Mouse (Mus musculus): ENCODE data around the gene Wdr19.
"Not testable (repeated sequence)": the region's sequence is repeated elsewhere in the genome, so short reads cannot be mapped to it uniquely, and the experiment has no call there.

Wdr19 gene

DNA sequence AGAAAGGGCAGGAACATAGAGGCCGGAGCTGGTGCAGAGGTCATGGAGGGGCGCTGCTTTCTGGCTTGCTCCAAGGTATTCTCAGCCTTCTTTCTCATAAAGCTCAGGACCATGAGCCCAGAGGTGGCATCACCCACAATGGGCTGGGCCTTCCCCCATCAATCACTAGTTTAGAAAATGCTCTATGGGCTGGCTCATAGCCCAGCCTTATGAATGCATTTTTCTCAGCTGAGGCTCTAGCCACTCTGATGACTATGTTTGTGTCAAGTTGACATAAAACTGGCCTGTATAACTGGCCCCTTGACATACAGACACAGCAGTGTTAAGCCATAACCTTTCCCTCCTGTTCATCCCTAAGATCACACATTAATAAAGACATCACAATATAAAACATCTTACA, 5.2 kb downstream of the Wdr19 start:
- DNase-seq = no peak

DNA sequence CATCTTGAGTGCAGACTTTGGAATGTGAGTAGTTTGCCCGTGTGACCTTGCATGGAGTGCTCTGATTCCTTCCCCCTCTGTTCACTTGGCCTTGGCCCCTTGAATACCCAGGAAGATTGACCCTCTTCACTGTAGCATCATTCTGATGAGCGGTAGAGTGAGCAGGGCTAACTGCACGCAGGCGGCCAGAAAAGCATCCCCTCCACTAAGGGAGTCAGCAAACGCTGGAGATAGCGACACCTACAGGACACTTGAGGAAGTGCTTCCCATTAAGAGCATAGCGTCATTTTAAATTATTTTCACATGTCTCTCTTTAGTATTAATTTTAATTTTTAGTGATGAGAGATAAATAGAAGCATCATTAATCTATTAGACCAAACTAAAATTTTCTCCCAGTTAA, 13.8 kb downstream of the Wdr19 start:
- peak; percentile 50 for DNase-seq

DNA sequence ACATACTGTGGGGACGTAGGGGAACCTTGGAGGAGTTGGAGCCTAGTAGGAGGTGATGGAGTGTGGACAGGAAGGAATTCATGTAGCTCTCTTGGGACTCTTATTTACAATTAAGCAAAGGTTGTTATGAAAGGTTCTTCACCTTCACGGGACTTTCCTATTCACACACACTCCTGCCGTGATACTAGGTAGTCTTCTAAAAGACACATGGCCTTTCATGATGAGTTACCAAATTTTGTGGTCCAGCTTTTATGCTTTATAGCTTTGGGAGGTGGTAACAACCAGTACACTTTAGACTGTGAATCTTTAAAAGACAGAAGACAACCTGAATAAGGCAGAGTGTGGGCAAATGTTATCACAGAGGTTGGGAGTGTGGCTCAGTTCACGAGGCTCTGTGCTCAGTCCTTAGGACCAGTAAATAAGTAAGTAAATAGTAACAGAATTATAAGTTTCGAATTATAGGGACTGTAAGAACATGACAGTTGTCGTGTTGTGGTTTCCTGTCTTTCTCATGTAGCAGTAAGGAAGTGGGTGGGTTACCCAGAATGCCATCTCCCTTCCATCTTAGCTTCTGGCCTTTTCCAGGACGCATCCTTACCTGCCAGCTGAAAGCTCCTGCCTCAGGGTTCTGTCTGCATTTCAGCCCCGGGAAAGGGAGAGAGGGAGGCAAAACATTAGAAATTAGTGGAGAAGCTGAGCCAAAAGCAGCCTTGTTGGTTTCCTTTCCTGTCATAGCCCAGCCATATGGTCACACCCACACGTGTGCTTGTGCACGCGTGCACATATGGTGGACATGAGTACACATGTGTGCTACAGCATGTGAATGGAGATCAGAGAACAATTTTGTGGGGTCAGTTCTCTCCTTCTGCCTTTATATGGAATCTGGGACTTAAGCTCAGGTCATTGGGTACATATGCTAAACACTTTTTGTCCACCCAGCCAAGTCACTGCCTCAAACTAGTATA, 18.1 kb downstream of the Wdr19 start:
- no peak for DNase-seq

DNA sequence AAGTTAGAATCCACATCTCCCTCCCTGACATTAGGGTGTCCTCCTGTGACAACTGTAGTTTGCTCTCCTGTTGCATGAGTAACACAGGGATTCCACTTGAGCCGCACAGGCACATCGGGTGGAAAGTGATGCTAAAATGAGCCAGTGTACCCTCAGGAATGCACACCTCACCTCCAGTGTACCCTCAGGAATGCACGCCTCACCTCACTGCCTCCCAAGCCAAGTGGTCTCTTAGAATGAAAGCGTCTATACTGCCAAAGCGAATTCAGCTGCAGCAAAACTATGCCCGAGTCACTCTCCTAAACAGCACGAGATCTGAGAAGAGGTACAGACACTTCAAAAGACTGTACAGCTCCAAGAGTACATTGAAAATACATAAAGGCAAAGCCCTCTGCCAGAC, 21.5 kb downstream of the Wdr19 start:
- DNase-seq = no peak

DNA sequence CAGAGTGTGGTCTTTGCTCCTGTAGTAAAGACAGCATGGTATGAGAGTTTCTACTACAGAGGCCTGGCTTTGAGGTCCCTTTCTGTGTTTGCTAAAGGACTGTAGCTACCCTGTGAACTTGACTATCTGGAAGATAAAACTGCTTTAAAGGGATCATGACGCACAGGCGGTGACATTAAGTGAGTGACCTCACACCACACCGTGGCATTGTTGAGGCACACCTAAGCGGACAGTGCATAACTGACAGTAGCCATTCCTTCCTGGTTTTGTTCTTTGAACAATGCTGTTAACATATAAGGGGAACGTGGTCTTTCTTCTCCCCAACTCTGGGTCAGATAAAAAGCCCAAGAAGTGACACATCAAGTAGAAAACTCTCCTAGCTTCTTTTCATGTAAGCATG, 24.6 kb downstream of the Wdr19 start:
- DNase-seq = no peak

DNA sequence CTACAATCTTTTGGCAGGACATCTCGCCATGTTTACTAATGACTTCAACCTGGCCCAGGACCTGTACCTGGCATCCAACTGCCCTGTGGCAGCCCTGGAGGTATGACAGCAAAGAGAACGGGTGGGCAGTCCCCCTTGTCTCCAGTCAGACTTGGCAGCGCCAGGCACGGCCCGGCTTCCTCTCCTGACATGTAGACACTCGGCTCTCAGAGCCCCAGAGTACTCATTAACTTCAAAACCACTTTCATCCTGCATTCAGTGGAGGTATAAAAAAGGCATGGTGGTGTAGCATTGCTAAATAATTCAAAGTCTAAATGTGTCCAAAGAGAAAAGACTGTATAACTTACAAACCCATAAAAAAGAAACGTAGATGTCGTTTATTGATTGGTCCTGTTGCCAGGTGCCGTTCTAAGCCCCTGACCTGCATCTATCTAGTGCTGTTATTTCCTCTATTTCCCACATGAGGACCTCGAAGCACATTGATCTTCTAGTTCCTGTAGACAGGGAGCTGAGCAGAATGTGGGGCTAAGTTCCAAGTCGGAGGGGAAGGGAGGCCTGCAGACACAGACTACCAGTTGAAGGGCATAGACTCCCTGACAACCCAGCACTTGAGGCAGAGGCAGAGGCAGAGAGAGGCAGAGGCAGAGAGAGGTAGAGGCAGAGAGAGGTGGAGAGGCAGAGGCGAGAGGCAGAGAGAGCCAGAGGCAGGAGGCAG, 31.9 kb downstream of the Wdr19 start:
- no peak for DNase-seq

DNA sequence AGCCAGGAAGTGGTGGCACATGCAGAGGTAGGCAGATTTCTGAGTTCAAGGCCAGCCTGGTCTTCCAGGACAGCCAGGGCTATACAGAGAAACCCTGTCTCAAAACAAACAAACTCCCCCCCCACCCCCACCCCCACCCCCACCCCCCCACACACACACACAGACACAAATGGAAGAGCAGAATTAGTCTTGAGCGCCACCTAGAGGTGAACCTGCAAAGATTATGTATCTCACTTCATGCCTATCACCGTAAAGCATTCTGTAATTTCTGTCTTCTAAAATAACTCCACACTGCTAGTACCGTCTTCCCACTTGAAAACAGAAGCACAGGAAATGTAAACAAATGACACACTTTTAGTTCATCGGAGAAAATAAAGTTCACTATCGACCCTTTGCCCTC, 43.2 kb downstream of the Wdr19 start:
- DNase-seq = no peak

DNA sequence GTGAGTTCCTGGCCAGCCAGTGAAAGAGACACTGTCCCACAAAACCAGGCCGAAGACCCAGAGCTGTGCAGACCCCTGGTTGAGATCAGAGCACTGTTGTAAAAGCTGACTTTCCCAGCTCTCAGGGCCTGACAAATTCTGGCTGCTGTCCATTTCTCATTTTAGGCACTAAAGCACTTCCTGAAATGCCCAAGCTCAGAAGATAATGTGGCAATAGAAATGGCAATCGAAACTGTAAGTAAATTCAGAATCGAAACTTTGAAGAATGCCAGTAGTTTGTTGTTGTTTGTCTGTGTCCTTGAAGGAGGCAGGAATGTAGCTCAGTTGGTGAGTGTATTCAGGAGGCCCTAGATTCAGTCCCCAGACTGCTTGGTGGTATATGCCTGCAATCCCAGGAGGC, 47.8 kb downstream of the Wdr19 start:
- DNase-seq = no peak

DNA sequence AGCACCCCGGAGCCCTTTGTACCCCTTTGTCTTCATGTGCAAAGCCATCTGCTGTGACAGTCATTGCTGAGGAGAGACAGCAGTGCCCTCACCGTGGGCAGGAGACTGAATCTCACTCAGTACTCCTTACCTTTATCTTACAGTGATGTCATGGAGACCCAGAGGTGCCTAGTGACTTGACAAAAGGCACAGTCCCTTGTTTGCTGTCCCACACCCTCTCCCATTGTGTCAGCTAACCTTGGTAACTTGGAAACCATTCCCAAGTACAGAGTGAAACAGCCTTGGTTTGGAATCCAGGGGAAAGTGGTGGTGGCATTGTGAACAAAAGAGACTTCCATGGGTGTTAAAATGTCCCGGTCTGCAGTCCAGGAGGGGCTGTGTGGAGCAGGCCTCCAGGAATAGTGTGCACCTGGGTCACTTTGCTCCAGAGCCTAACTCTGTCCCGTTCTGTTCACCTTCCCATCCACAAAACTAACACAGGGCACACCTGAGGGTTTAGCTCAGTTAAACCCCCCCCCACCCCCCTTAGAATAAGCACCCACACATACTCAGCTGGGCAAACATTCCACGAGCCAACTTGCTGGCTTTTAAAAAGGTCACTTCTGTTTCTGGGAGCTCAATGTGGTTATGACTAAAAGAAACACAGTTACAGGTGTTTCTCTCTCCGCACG, 50.8 kb downstream of the Wdr19 start:
- DNase-seq = no peak

DNA sequence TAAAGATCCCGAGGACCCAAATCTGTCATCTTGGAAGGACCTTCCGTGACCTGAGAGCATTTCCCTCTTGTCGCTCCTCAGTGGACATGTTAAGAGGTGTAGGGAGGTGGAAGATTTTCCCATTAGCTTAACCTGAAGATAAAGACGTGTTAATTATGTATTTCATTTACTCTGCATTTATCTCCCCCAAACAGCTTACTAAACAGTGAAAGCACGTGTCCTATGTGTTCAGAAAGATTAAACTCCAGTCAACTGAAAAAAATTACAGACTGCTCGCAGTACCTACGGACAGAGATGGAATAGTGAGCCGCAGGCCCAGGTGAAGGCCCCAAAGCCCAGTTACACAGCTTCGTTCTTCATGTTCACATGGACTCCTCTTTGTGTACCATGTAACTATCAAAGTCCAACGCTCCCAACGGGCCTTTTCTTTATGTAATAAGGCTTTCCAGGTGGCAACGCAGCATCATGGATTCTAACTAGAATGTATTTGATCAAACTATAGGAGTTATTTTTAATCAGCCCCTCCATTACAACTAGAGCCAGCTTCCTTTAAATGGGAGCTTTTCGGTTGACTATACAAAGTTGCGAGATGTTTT, 58.5 kb downstream of the Wdr19 start:
- DNase-seq = no peak

DNA sequence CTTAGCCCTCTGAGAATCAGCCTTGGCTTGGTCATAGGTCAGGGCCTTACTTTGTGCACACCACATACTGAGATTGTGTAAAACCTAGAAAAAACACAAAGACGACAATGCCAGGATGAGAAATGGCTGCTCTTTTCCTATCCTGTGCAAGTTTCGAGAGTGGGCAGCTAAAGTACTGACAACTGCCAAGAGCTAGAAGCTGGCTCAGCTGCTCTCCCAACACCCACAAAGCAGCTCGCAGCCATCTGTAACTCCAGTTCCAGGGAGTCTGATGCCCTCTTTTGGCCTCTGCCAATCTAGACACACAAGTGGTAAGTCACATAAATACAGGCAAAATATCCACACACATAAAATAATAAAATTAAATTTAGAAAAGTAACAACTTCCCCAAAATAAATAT, 74.5 kb downstream of the Wdr19 start:
- no peak for DNase-seq

DNA sequence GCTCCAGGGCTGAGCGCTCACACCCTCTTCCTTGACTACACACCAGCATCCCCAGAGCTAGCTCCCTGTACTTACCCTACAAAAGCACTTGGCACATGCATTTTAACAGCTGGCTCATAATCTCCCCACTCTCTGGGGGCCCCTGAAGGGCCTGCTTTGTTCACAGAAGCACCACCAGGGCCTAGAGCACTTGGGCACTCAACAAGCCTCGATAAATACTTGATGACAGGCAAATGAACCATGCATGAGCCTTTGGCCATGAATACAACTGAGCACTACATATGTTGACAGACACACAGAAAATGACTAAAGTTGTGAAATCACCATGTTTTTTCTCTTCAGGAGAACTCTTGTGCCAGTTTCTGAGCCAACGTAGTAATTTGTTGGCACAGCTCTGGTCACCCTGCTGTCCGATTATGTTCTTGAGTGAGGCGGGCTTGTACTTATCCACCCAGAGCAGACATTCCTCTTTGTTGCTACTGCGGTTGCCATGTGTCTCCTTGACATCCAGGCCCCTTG, 79.7 kb downstream of the Wdr19 start:
- no peak for DNase-seq

DNA sequence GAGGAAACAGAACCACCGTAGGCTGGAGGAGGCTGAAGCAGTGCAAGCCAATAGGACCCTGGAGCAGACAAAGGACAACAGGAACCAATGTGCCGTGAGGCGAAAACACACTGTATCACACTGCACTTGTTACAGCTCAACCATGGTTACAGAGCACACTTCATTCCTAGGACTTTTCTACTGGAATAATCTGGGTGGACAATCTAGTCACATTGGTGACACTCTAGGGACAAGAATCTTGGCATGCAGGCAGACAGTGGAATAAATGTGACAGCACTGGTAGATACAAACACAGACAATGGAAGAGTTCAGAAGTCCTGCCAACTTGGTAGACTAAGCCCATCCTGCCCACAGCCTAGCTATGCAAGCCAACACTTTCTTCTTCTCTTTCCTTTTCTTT, 81.7 kb downstream of the Wdr19 start:
- DNase-seq = no peak

DNA sequence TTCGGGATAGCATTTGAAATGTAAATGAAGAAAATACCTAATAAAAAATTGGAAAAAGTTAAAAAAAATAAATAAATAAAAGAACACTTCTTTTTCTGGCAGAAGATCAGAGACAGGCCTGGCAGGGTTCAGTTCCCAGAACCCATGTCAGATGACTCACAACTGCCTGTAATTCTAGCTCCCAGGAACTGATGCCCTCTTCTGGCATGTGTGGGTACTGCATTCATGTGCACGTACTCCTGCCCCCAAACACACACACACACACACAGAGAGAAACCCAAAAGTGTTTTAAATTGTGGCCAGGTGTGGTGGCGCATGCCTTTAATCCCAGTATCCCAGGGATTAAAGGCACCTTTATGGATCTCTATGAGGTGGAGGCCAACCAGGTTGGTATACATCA, 84.7 kb downstream of the Wdr19 start:
- no peak for DNase-seq

DNA sequence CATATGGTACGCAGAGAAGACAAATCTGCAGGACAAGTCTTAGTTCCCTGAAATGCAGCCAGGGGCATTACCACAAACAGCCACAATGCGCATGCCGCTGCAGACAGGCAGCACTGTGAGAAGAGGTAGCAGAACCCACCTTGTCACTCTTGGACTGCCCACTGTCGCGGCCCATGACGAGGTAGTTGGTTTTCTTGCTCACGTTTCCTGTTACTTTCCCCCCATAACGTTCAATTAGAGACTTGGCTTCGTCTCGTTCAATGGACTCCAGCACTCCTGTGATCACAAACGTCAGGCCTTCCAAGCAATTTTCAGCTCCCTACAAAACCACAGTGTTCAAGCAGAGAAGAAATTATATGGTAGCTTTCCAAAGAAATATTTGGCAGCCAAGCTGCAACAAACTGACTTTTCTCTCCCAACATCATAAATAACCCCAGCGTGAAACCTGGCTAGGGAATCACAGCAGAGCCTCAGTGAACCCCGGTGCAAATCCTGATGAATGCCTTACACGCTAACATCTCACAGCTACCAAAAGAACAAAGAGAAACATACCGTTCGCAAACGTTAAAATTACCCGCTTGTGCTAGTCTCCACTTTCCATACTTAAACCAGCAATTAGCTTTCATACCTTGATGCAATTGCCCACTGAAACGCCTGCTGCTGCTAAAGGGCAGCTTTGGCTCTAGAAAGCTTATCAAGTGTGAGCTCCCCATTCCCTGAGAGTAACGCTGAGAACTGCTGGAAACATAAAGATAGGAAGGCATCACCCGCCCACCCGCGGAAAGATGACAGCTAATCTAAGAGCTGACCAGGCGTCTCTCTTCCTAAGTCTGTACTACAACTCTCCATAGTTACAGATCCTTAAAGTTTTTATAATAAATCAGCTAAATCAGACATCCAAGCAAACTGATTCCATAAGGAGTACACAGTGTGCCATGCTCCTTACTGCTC, 88.5 kb downstream of the Wdr19 start:
- DNase-seq = no peak

DNA sequence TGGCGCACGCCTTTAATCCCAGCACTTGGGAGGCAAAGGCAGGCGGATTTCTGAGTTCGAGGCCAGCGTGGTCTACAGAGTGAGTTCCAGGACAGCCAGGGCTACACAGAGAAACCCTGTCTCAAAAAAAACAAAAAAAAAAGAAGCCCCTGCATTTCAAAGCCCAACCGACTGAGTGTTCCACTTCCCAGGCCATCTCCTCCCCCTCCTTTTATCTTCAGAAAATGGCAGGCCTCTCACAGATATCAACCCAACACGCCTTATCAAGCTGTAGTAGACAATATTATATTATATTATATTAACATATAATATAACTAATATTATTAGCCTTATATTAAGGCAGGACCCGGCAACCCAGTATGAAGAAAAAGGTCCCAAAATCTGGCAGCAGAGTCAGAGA, 89.5 kb downstream of the Wdr19 start:
- not testable (repeated sequence) for DNase-seq

DNA sequence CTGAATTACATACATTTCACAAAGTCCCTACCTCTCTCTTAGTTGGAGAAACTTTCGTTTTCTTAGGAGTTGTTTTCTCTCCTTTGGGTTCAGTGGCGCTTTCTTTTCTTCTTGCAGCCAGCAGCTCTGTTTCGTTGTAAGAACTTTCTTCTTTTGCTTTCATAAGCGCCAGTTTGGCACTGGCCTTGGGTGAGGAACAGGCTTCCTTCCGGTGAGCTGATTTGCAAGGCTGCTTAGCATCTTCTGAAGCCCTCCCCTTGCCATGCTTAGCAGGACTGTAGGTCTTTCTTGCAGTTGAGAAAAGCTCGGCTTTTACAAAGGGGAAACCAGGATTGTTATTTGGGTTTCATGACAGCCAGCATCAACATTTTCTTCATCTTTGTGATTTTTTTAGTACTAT, 94.1 kb downstream of the Wdr19 start:
- DNase-seq = no peak

DNA sequence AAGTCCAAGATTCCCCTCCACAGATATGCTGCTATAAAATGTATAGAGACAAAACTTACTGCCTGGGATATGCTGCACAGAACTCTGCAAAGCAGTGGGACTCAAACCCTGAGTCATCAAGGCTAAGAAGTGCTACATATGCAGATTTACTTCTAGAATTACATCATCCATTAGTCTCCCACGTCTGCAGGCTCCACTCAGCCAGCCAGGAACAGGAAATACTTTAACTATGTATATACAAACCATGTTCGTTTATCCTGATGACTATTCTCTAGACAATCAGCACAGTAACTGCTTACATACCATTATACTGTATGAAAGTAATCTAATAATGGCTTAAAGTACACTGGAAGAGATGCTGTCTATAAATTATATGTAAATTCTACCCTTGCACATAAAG, 94.8 kb downstream of the Wdr19 start:
- no peak for DNase-seq

DNA sequence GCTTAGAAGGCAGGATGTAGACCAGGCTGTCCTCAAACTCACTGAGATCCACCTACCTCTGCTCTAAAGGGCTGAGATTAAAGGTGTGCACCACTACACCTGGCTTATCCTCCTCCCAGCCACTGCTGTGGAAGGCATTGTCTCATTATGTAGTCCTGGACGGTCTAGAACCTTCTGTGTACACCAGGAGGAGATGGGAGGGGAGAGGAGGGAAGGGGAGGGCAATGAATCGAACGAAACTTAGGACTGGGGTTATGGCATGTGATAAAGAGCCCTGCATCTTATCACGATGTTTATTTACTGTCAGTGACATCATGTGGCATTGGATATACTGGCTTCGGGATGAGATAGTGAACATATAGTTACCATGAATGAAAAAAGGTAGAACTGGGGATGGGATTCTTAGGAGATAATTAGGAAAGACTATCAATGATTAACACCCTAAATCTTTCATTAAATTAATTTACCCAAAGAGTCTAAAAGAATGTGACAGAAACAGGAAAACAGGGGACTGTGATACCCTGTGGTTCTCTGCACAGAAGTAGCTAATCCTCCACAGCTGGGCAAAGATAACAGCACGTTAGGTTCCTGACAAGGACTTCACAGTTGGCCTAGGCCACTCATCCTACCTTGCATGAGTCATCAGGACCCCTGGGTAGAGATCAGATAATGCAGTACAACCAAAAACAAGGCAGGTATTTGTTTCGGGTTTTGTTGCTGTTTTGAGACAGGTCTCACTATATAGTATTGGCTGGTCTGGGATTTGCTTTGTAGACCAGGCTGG, 98.9 kb downstream of the Wdr19 start:
- no peak for DNase-seq

DNA sequence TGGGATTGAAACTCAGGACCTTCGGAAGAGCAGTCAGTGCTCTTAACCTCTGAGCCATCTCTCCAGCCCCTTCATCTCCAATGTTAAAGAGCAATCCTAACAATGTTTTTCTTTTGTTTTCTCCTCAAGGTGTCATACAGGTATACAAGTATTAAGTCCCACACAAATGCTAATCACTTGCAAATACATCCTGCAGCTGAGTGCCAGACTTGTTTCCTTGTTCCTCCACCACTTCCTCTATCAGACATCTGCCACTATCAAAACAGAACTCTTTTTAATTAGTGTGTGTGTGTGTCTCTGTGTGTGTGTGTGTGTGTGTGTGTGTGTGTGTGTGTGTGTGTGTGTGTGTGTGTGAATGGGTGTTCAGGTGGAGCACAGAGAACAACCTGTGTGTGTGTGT, 100.1 kb downstream of the Wdr19 start:
- DNase-seq = not testable (repeated sequence)

DNA sequence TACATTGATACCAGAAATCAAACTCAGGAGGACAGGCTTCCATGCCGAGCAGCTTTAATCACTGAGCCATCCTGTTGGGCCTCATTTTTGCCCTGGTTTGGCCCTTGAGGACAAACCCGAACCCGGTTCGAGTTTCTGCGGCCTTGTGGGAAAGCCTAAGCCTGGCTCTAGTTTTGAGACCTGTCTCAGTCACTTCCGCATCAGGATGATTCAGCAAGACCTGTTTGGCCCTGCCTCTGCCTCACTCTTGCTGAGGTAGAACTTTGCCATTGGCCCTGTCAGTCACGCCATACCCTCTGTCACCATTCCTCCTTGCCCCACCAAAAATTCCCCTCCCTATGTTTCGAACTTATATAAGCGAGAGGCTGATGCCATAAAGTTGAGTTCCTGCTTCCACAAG, 100.6 kb downstream of the Wdr19 start:
- no peak for DNase-seq

All from kidney, adult 18-20 months (tissue).